Mouse (Mus musculus) spleen, postnatal 10 days (tissue): Measurements from ENCODE around the gene Dbndd2.

ENCODE experiments used
- DNase-seq, 2 experiments: peaks; one replicate each; pipeline ENCODE4 v3.0.0; 2021 to 2022; ENCODE audit warnings: low spot score in 2 of 2

Gene Dbndd2

DNA sequence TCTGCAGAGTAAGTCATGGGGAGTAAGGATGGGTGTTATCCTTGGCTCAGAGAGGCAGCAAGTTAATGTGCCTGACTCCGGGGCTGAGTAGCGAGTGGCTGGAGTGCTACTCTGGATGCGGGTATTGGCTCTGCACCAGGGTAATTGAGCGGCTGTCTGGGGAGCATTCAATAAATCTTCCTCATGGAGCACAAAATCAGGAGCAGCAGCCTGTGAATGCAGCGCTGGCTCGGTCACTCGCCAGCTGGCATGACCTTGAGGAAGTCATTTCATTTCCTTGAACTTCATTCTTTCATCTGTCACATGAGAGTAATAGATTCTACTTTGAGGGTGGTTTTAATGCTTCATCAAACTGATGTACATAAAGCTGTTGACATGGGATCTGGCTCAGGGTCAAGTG is 14.6 kb downstream of the Dbndd2 start:
- no peak for DNase-seq

DNA sequence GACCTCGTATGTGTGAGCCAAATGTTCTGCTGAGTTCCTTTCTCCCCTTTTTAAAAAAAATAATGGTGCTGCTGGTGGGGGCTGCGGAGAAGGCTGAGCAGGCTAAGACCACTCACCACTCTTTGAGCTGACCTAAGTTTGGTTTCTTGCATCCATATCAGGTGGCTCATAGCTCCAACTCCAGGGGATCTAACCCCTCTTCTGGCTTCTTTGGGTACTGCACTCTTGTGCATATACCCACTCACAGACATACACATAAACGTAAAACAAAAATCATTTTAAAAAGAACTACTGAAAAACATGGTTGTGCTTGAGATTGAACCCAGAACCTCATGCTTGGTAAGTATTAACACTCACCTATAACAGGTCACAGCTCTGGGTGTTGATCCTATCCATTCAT is 19.0 kb downstream of the Dbndd2 start:
- no peak for DNase-seq

DNA sequence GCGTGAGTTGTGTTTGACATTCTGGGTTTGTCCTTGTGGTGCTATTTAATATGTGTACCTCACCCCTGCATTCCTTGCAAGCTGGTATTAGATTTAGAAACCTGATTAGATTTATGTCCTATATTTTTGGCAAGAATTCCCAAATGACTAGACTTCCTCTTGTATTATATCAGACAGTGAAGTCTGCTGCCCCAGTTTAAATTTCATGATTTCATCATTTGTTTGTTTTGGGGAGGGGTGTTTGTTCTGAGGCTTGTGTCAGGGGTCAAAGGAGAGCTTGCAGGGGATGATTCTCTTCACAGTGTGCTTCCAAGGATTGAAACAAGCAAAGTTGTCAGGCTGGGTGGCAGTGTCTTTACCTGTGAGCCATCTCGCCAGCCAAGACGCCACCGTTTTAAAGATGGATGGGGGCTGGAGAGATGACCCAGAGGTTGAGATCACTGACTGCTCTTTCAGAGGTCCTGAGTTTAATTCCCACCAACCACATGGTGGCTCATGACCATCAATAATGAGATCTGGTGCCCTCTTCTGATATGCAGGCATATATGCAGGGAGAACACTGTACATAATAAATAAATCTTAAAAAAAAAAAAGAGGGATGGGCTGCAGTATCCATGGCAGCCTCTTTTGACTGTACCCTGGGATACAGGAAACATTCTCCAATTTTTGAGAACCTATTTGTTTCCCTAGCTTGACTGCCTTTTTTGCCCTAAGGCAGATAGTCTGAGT is 19.9 kb downstream of the Dbndd2 start:
- no peak for DNase-seq

DNA sequence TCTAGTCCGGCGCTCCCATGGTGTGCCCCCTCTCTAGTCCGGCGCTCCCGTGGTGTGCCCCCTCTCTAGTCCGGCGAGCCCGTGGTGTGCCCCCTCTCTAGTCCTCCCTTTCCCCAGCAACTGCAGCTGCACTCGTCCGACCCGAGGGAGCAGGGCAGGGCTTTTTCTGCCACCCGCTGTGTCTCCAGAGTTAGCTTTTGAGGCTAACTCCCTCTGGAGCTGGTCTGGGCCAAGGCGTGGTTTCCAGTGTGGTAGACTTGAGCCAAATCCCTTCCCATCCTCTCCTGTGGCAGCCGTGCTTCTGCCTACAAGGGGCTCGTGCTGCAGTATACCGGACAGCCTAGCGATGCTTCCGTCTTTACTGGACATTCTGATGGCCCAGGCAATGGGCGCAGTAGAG is 21.9 kb downstream of the Dbndd2 start:
- no peak for DNase-seq

DNA sequence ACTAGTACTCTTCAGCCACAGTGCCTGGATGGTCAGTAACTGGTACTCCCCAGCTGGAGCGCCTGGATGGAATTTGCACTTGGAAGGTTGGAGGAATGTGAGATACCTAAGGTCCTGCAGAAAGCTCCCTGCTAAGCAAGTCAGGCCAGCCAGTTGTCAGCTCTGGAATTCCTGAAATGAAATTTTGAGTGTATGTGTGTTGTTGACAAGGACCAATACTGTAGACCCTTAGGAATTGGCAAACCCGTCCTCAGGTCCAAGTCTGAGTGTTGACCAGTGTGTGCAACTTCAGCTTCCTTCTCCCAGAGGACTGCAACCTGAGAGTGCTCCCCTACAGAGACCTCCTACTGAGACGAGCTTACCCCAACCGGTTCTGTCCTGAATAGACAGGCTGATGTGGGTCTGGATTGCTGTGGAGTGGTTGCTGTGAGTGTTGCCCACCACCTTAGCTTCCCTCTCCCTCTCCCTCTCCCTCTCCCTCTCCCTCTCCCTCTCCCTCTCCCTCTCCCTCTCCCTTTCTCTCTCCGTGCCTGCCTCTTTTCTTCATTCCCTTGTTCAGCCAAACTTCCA is 24.8 kb downstream of the Dbndd2 start:
- DNase-seq: no peak

DNA sequence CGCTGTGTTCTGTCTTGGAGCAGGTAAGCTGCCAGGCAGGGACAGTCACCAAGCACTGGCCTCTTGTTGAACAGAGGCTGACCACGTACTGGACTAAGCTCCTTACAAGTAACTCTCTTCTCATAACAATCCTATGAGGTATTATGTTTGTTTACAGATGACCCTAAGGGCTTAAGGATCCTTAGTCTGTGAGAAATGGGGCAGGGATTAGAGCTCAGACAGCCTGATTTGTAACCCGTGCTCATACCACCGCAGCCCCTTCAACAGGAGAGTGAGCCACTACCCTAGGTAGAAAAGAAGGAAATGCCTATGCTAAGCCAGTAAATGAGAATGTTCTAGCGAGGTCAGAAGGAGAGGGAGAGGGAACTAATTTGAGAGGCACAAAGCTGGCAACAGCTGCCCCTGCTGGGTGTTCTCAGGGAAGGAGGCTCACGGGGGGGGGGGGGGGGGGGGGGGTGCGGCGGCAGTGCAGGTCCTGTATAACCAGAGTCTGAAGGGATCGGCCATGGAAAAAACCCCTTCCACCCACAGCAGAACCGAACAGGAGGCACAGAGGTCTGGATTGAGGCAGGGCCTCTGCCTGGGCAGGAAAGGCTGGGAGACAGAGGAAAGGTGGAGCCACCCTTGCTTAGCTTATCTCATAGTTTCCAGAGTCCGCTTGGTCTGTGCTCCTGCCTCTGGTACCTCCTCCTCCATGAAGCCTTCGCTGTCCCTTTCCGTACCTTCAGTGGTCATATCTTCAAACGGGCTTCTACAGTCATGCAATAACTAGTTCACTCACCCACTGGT is 26.4 kb downstream of the Dbndd2 start:
- DNase-seq: no peak

DNA sequence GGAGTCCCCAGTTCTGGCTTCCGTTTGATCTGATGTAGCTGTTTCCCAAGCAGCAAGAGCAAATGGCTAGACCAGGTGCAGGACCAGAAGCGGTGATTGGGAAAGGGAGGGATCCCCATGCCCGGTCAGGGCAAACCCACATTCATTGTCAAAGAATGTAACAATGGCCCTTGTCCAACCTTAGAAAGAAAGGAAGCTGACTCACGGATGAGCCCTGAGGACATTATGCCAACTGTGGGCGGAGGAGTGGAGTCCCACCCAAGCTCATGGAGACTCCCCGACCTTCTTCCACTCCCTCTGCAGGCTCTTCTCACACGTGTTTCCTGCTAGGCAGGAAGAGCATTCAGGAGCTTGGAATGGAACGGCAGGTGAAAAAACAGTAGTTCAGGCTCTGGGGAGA is 27.5 kb downstream of the Dbndd2 start:
- no peak for DNase-seq

DNA sequence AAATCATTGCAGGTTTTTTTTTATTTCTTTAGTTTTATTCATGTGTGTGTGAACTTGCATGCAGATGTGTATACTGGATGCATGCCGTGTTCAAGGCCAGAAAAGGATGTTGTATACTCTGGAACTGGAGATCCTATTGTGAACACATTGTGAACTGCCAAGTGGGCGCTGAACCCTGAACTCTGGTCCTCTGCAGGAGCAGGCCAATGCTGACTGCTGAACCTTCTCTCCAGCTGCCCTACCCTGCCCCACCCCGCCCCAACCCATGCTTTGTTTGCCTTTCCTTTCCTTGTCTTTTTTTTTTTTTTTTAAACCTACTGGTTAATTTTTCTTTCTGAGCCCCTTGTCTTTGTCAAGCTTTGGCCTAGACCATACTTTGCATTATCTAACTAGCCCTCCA is 29.0 kb downstream of the Dbndd2 start:
- no peak for DNase-seq

DNA sequence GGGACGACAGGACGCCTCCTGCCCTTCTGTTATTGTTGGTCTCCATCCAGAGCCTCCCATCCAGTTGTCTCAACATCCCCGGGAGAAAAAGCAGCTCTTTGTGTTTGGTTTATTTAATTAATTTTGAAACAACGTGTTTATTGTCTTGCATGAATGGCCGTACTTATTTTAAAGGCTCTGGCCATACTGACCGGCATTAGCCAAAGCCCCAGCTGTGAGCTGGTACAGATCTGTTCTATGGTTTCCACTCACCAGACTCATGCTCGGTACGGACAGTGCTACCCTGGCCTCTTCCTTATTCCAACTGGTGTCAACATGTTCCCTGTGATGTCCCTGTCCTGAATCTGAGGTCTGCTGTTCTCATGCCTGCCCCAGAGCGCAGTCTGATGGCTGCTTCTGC is 30.0 kb downstream of the Dbndd2 start:
- DNase-seq: no peak

DNA sequence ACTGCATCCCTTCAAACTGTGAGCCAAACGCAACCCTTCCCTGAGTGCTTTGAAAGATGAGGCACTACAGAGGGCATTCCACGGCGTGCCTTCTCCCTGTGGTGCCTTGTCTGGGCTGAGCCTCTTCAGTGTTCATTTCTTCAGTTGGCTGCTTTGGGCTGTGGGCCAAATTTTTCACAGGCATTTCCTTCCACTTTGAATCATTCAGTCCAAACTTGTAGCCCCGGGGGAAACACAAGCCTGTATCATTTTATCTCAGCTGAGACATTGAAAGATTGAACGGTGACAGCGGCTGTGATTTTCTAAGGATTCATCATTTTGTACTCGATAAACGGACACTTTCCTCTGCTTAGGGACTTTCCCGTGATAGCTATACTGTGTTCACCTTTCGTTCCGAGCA is 30.7 kb downstream of the Dbndd2 start:
- no peak for DNase-seq

DNA sequence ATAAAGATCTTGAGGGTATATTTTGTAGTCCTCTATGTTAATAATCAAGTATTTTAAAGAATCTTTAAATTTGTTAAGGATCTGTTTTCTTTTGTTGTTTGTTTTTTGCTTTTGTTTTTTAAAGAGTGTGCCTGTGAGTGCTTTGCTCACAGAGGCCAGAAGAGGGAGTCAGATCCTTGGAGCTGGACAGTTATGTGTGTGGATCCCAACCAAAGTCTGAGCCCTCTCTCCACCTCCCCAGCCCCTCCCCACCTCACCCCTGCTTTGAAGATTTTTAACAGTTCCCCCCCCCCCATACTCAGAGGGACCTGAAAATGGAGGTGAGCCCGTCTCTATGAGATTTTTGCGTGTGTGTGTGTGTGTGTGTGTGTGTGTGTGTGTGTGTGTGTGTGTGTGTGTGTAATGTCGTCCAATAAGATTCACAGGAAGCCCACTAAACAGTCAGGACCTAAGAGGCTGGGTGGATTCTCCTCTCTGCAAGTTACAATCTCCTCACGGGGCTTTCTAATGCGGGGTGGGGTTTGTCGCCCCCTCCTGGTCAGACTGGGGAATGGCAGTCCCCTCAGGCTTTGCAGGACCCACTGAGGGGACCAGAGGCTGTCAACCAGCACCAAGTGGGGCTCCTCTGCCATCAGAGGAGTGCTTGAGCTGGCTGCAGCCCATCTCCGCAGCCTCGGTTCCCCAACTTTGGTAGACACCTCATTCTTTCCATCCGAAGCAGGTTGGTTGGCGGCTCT is 31.7 kb downstream of the Dbndd2 start:
- DNase-seq: peak; percentile 42 to 63

DNA sequence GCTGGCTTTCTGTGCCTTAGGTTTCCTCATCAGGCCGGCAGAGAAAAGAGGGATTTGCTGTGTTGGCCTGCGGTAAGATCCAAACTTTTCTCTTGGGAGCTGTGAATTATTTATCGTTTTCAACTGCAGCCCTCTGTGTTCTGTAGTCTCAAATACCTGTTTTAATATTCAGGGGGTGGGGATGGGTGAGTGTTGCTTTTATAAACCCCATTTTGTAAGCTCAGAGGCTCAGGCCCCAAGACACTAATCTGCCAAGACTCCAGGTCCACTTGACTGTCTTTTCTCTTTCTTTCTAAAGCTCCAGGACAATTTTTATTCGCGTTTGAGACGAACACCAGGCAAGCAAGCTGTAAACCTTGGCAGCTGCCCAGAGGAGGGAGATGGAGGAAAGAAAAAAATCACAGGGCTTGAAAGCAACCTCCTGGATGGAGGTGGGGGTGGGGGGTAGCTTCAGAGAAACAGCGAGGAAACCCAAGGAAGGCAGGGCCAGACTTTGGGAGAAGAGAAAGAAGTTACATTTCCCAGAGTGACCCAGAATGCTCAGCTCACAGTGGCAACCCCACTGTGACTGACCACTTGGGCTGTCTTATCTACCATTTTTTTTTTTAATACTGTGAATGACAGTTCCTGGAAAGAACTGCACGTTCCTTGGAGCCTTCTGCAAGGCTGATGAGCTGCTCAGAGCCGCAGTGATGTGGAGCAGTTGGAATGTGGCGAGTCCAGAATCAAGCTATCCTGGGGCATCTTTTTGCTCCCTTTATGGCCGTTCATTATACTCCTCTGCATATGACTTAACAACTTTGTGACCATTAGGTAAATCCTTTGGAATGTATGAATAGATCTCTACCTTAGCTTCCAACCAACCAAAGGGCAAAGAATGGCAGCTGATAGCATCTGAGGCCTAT is 32.6 kb downstream of the Dbndd2 start:
- DNase-seq: no peak

DNA sequence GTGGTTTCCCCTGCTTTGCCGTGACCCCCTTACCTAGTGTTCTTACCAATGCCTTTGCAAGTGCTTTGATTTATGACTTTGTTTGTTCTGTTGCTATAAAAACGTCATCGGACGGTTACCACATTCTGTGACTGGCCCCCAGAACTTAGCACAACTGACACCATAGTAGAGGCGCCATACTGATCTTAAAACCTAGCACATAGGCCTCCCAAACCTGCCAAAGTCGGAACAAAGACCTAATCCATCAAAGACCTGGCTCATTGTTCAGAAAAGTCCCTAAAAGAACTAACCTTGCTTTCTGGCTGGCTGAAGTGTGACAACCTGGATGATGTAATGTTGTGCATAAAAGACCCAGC is 33.2 kb downstream of the Dbndd2 start:
- no peak for DNase-seq

DNA sequence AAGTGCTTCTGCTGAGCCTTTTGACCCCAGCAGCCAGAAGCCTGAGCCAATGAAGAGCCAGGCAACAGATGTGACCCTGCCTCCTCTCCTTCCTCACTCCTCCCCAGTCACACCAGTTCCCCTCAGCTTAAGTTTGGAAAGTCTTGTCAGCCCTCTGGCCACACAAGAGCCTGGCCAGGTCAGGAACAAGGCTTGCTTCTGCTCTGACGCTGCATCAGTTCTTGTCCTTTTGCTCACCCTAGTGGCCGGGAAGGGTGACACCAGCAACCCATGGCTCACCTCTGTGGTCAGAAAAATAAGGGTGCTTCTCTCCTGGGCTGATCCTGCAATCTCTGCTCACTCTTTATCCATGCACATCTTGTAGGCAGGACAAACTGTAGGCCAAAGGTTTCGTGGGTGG is 34.9 kb downstream of the Dbndd2 start:
- DNase-seq: peak; percentile 26 to 65

DNA sequence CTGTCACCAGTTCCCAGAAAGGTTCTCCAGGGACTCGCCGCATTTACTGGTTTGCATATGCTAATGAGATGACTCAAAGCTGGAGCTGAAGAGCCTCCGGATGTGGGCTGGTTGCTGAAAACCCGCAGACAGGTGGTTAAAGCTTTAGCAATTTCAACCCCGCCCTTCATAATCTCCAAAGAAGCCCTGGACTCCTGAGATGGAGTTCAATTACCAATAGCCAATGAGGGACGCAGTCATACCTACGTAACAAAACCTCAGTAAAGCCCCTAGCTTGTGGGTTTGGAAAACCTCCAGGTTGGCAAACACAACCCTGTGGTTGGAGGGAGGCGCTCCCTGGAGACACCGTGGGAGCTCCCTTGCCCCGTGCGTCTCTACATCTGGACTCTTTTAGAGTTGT is 35.9 kb downstream of the Dbndd2 start:
- peak; percentile 20 to 63 for DNase-seq

DNA sequence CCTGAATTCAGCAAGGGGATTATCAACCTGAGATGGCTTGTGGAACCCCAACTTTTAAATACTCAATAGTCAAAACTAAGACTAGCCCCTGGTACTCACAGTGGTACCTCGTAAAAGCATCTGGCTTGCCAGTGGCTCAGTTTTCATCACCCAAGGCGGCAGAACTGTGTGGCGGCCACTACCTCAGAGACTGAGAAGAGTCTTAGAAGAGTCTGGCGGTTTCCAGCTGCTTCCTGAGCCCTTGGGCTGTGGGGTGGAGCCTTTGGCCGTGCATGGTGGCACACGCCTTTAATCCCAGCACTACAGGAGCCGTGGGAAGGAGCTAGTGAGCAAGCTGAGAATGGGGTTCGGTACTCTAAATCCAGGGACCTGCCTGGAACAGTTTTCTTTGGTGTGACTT is 36.4 kb downstream of the Dbndd2 start:
- peak in 1 of 2 experiments; percentile 33 for DNase-seq

DNA sequence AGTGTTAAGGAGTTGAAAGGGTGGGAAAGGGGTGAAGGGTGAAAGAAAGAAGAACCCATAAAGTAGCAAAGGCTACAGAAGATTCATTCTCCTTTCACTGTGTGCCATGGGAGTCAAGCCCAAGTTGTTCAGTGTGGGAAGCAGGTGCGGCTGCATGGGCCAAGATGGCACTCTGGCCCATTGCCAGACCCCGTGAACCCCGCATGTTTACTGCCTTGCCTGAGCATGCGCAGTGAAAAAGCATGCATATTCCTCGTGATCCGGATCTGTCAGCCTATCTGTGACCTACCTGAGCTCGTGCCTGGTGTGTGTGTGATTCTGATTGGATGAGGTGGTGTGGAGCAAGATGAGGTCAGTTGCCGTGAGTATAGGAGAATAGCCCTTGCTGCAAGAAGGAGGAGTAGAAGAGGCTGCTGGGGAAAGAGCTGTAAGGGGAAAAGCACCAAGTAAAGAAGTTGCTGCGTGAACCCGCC is 37.4 kb downstream of the Dbndd2 start:
- no peak for DNase-seq

DNA sequence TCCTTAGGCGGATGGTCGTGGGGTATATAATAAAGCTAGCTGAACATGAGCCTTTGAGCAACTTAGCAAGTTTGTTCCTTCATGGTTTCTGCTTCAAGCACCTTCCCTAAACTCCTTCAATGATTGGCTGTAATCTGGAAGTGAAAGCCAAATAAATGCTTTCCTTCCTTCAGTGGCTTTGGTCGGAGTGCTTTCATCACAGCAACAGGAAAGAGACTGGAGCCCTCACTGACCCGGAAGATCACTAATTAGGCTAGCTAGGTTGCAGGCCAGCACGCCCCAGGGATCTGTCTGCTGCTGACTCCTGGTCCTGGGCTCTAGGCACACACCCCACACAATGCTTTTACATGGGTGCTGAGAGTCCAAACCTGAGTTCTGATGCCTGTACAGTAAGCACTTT is 42.7 kb downstream of the Dbndd2 start:
- no peak for DNase-seq

DNA sequence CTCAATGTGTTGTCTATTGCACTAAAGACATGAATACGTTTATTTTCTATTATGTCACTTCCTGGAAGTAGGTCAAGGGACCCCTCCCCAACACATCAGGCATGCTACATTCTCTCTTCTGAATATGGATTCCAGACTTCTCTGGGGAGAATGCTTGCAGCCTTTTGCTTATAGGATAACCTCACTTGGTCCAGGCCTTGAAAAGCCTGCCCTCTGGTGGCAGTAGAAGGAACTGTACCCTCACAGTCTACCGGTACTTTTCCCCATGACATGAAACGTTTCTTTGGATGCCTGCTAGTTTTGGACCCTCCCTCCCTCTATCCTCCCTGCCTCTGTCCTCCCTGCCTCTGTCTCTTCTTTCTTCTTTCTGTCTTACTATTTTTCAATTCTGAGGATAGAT is 45.3 kb downstream of the Dbndd2 start:
- DNase-seq: peak; percentile 61 to 83

DNA sequence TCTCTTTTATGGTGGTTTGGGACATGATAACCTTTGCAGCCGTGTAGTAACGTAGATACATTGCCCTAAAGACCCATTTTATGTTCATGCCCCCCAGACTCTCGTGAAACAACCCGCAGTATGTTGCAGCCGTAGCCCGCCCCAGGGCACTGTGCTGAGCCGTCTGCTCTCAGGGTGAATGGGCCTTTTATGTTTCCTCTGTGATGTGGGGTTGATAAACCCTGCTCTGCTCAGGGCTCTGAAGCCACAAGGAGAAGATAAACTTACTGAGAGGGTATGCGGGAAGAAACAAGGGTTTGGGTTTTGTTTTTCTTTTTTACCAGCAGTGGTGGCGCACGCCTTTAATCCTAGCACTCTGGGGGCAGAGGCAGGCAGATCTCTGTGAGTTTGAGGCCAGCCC is 48.4 kb downstream of the Dbndd2 start:
- DNase-seq: no peak

DNA sequence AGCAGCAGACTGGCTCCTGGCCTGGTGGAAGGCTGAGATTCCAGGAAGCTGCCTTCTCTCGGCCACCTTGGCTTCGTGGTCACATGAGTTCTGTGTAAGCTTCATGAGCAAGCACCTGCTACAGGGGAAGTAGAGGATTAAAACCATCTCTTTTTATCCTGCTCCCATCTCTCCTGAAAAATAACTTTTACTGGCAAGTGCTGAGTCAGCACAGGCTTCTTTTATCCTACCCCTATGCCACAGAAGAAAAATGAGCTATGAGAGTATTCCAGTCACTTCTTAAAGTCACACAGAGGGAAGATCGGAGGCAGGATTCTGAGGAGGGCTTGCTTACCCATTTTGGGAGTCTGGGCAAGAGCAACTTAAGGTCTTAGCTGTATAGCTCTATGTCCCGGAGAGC is 51.1 kb downstream of the Dbndd2 start:
- DNase-seq: no peak
